Mouse (Mus musculus) embryonic facial prominence, embryonic 14.5 days (tissue): Measurements from ENCODE around the gene Trim34b. TPM values are rescaled to one million over a fixed set of nuclear protein-coding genes. Genes with fewer than 3 reads are reported as not detected.
"Not testable (repeated sequence)": the region's sequence is repeated elsewhere in the genome, so short reads cannot be mapped to it uniquely, and the experiment has no call there.

ENCODE experiments used
- ATAC-seq: fragments of 200-750 bp; cut with Nextera tagmentation; 2 replicates; pipeline ENCODE4 v1.8.0; 2017; ENCODE audit warnings: low read depth, moderate number of reproducible peaks, moderate TSS enrichment
- DNase-seq: peaks from one replicate; pipeline ENCODE4 v3.0.0-alpha.2; 2015; ENCODE audit warnings: low spot score
- H3K27ac ChIP-seq: fragments of 300-500 bp; sonication (generic); replicated peaks from 2 replicates; pipeline ENCODE4 v1.5.1; 2014; ENCODE audit warnings: low read depth, mild to moderate bottlenecking, low read length, moderate library complexity
- H3K27me3 ChIP-seq: fragments of 300-500 bp; sonication (generic); replicated peaks from 2 replicates; pipeline ENCODE4 v1.6.1; 2014; ENCODE audit warnings: low read length; ENCODE audit not compliant: control insufficient read depth, insufficient read depth
- H3K36me3 ChIP-seq: fragments of 300-500 bp; sonication (generic); 2 replicates; pipeline ENCODE4 v1.6.1; 2014; ENCODE audit warnings: low read length, mixed read lengths; ENCODE audit not compliant: control insufficient read depth, insufficient read depth
- H3K4me1 ChIP-seq: fragments of 300-500 bp; sonication (generic); 2 replicates; pipeline ENCODE4 v1.6.1; 2014; ENCODE audit warnings: antibody characterized with exemption, low read length; ENCODE audit not compliant: control insufficient read depth, insufficient read depth
- H3K4me2 ChIP-seq: fragments of 300-500 bp; sonication (generic); 2 replicates; pipeline ENCODE4 v1.6.1; 2014; ENCODE audit warnings: low read depth, mild to moderate bottlenecking, low read length, moderate library complexity, mixed read lengths
- H3K4me3 ChIP-seq: fragments of 300-500 bp; sonication (generic); 2 replicates; pipeline ENCODE4 v1.5.1; 2014; ENCODE audit warnings: low read depth, mild to moderate bottlenecking, low read length
- H3K9ac ChIP-seq: fragments of 300-500 bp; sonication (generic); 2 replicates; pipeline ENCODE4 v1.6.1; 2014; ENCODE audit warnings: low read depth, mild to moderate bottlenecking, low read length, moderate library complexity, mixed read lengths
- H3K9me3 ChIP-seq: fragments of 300-500 bp; sonication (generic); 2 replicates; pipeline ENCODE4 v1.6.1; 2016; ENCODE audit warnings: low read length; ENCODE audit not compliant: control insufficient read depth
- WGBS: fragments of 180-500 bp; shearing (Covaris S2); extraction: QIAGEN DNeasy Blood & Tissue Kit; methylation state at CpG from one replicate; pipeline ENCODE4 v1.1.7; 2014; 5-methylcytosine and 5-hydroxymethylcytosine counted together
- polyA plus RNA-seq: library from polyadenylated mRNA; unstranded; fragments of >200 nt; fragmentation: Nextera tagmentation; extraction: Ambion mirVana; gene quantifications from 2 replicates; pipeline ENCODE4 v1.2.1, GENCODE M21; 2014

Gene Trim34b
- polyA plus RNA-seq, 1 experiment from 2014 or later, result not detected

GRCm38 (mm10) chr7:104340744-104341143 is 11.5 kb downstream of the Trim34b start:
- not testable (repeated sequence) for H3K36me3 ChIP-seq, DNase-seq, H3K4me1 ChIP-seq, H3K4me3 ChIP-seq, H3K27ac ChIP-seq, H3K27me3 ChIP-seq, H3K4me2 ChIP-seq, ATAC-seq, H3K9me3 ChIP-seq, H3K9ac ChIP-seq
- 85% methylated on average over 2 of the region's 4 CpGs for whole genome bisulfite sequencing

- not testable (repeated sequence) for H3K4me1 ChIP-seq, H3K4me2 ChIP-seq, H3K9me3 ChIP-seq, H3K4me3 ChIP-seq, H3K36me3 ChIP-seq, DNase-seq, H3K9ac ChIP-seq, H3K27me3 ChIP-seq, ATAC-seq, H3K27ac ChIP-seq
- 88% methylated on average over 4 of the region's 4 CpGs for WGBS
These were observed 18.8 kb downstream of the Trim34b start for GRCm38 (mm10) chr7:104348043-104348442.

- 4% methylated on average over 14 of the region's 14 CpGs for WGBS
- Histone ChIP-seq H3K4me3 (peak within 1 kb of the TSS; percentile 37), H3K9me3 (no peaks in the 10 kb centered on the region), H3K4me2 (peak within 1 kb of the TSS; percentile 58), H3K27ac (peak within 1 kb of the TSS; percentile 48), H3K36me3 (no peaks in the 10 kb centered on the region), H3K9ac (peak within 1 kb of the TSS; percentile 54), H3K4me1 (no peaks in the 10 kb centered on the region), H3K27me3 (no peaks in the 10 kb centered on the region)
- ATAC-seq (peak; percentile 100), DNase-seq (peak; percentile 94)
These were observed 23.7 kb downstream of the Trim34b start, which contains the start of gene Trim12c for GRCm38 (mm10) chr7:104352717-104353599. TSS of gene Trim12c (minus strand) at chr7:104353362.

GRCm38 (mm10) chr7:104353600-104353967 is 24.3 kb downstream of the Trim34b start:
- no peaks in the 10 kb centered on the region for H3K36me3 ChIP-seq
- ATAC-seq (no peak), DNase-seq (no peak)
- no peaks in the 10 kb centered on the region for H3K9me3 ChIP-seq
- 77% methylated on average over 2 of the region's 2 CpGs for WGBS
- H3K4me2 ChIP-seq, result peak overlapping the region; percentile 58
- H3K9ac ChIP-seq, result no peak overlapping the region
- H3K27me3 ChIP-seq, result no peaks in the 10 kb centered on the region
- H3K27ac ChIP-seq, result no peak overlapping the region; the same call in 1 of the 2 replicates
- no peaks in the 10 kb centered on the region for H3K4me1 ChIP-seq
- peak overlapping the region; percentile 37 for H3K4me3 ChIP-seq

- Histone ChIP-seq H3K27me3 (no peaks in the 10 kb centered on the region), H3K27ac (no peak overlapping the region), H3K4me1 (no peaks in the 10 kb centered on the region), H3K9me3 (no peaks in the 10 kb centered on the region), H3K4me2 (no peak overlapping the region), H3K36me3 (no peaks in the 10 kb centered on the region), H3K9ac (no peak overlapping the region), H3K4me3 (no peak overlapping the region)
- ATAC-seq, result no peak
- DNase-seq, result no peak
These were observed 37.1 kb downstream of the Trim34b start for GRCm38 (mm10) chr7:104366339-104366738.

- WGBS, result 74% methylated on average over 1 of the region's 1 CpGs
- ATAC-seq (no peak), DNase-seq (peak; percentile 3)
- Histone ChIP-seq H3K4me1 (no peaks in the 10 kb centered on the region), H3K36me3 (no peaks in the 10 kb centered on the region), H3K9ac (no peak within 1 kb of the TSS), H3K27ac (no peak within 1 kb of the TSS), H3K4me2 (no peak within 1 kb of the TSS), H3K4me3 (no peak within 1 kb of the TSS), H3K9me3 (no peaks in the 10 kb centered on the region), H3K27me3 (no peaks in the 10 kb centered on the region)
These were observed 40.6 kb downstream of the Trim34b start, which contains the start of gene Trim30b for GRCm38 (mm10) chr7:104369736-104370414. TSS of gene Trim30b (minus strand) at chr7:104369884.

Other genes with a start within 250 kb of the Trim34b start
- gene Olfr645, start 244.0 kb upstream of the Trim34b start, polyA plus RNA-seq, result not detected in 2 replicates
- gene Olfr646, start 224.6 kb upstream of the Trim34b start, polyA plus RNA-seq, result not detected in 2 replicates
- gene Ubqln5, start 199.6 kb upstream of the Trim34b start, polyA plus RNA-seq, result not detected in 2 replicates
- not detected in 2 replicates for gene Olfr643, start 192.1 kb upstream of the Trim34b start, polyA plus RNA-seq
- gene Ubqln3, start 186.2 kb upstream of the Trim34b start, polyA plus RNA-seq, result 0.21 and 0.25 TPM in 2 replicates
- 0.17 and 0.45 TPM in 2 replicates for gene Ubqlnl, start 178.9 kb upstream of the Trim34b start, polyA plus RNA-seq
- 17.6 and 28.0 TPM in 2 replicates for gene Olfm5, start 164.6 kb upstream of the Trim34b start, polyA plus RNA-seq
- 0.17 and 0.18 TPM in 2 replicates for gene Olfr648, start 146.1 kb upstream of the Trim34b start, polyA plus RNA-seq
- not detected in 2 replicates for gene Olfr649, start 133.5 kb upstream of the Trim34b start, polyA plus RNA-seq
- gene Trim6, start 110.7 kb upstream of the Trim34b start, polyA plus RNA-seq, result 0.72 and 0.89 TPM in 2 replicates
- 2.2 and 2.4 TPM in 2 replicates for gene Trim34a, start 85.0 kb upstream of the Trim34b start, polyA plus RNA-seq
- gene Trim5, start 41.4 kb upstream of the Trim34b start, polyA plus RNA-seq, result 0.19 and 0.47 TPM in 2 replicates
- 7.2 and 7.6 TPM in 2 replicates for gene Trim12a, start 14.0 kb upstream of the Trim34b start, polyA plus RNA-seq
- 2.1 and 2.2 TPM in 2 replicates for gene Trim12c, start 23.9 kb downstream of the Trim34b start, polyA plus RNA-seq
- gene Trim30b, start 40.4 kb downstream of the Trim34b start, polyA plus RNA-seq, result 0.29 TPM in 1 of 2 replicates, not detected in the other
- 0.45 TPM in 1 of 2 replicates, not detected in the other for gene Trim30c, start 71.4 kb downstream of the Trim34b start, polyA plus RNA-seq
- 1.9 and 2.1 TPM in 2 replicates for gene Trim30a, start 135.7 kb downstream of the Trim34b start, polyA plus RNA-seq
- 0.87 and 1.4 TPM in 2 replicates for gene Trim30d, start 178.4 kb downstream of the Trim34b start, polyA plus RNA-seq
- gene Olfr651, start 220.7 kb downstream of the Trim34b start, polyA plus RNA-seq, result not detected in 2 replicates
- gene Olfr652, start 231.4 kb downstream of the Trim34b start, polyA plus RNA-seq, result 0.04 and 0.10 TPM in 2 replicates
- gene Olfr653, start 247.8 kb downstream of the Trim34b start, polyA plus RNA-seq, result 0.05 and 0.17 TPM in 2 replicates